ENCODE assay signal across 8 mouse cellular contexts in the genomic region with DNA sequence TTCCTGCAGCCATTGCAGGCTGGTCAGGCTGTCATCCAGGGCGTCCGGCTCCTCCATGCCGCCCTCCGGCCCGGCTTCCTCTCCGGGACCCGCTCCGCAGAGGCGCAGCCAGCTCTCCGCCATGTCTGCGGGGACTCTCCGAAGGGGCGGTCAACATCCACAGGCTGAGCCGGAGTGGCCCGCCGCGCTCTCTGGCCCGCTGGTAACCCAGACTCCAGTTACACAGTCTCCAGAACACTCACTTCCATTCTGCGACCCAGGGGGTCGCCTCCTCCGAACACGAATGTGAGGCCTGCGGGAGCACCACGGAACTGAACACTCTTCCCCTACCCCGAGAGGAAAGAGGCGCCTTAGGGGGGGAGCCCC. TPM values are rescaled to one million over a fixed set of nuclear protein-coding genes. Genes with fewer than 3 reads are reported as not detected.
DNase-seq lines count a peak whose midpoint lies in the region; ATAC-seq and TF ChIP-seq lines count a peak whose summit lies in the region.

No protein-coding gene starts in this region.

- peak overlapping the region; percentile 73 for H3K4me3 ChIP-seq in liver, embryonic 11.5 days (ENCODE audit: low read depth, low read length)
- peak overlapping the region; percentile 51 for H3K4me3 ChIP-seq in forebrain, embryonic 12.5 days (replicated peaks)
- peak overlapping the region; percentile 59 for H3K4me3 ChIP-seq in limb, embryonic 14.5 days (replicated peaks; ENCODE audit: low read length)
- 0 out of 2 replicates have a peak overlapping the region, but pooled peaks have one; percentile 35 for H3K4me3 ChIP-seq in olfactory bulb, adult 2 months (ENCODE audit: insufficient read depth, low read depth, low read length)

- H3K9ac ChIP-seq in liver, embryonic 11.5 days (ENCODE audit: low read depth, low read length) = no peak overlapping the region
- H3K9ac ChIP-seq in forebrain, embryonic 12.5 days = peak overlapping the region; percentile 3; the same call in 1 of the 2 replicates
- H3K9ac ChIP-seq in limb, embryonic 14.5 days (ENCODE audit: low read depth, low read length, severe bottlenecking) = 0 out of 2 replicates have a peak overlapping the region, but pooled peaks have one; percentile 12

- no peaks in the 10 kb centered on the region for H3K36me3 ChIP-seq in liver, embryonic 11.5 days (ENCODE audit: control insufficient read depth, insufficient read depth, low read length)
- H3K36me3 ChIP-seq in forebrain, embryonic 12.5 days (replicated peaks) = peaks cover 12% of the 10 kb centered on the region; the same call in 1 of the 2 replicates
- 0 out of 2 replicates have a peak, but pooled peaks cover 4% of the 10 kb centered on the region for H3K36me3 ChIP-seq in limb, embryonic 14.5 days (ENCODE audit: control insufficient read depth, insufficient read depth, low read length)

- H3K4me1 ChIP-seq in liver, embryonic 11.5 days (replicated peaks; ENCODE audit: control insufficient read depth, insufficient read depth, low read length) = peaks cover 26% of the 10 kb centered on the region
- H3K4me1 ChIP-seq in forebrain, embryonic 12.5 days = peaks cover 77% of the 10 kb centered on the region
- peaks cover 22% of the 10 kb centered on the region for H3K4me1 ChIP-seq in limb, embryonic 14.5 days (ENCODE audit: control insufficient read depth, insufficient read depth, low read length)
- H3K4me1 ChIP-seq in olfactory bulb, adult 2 months (ENCODE audit: control insufficient read depth, insufficient read depth, low read length) = peaks cover 45% of the 10 kb centered on the region

- no peak for TF ChIP-seq CTCF in olfactory bulb, adult 2 months (IDR thresholded peaks at IDR 0.05; ENCODE audit: insufficient read depth, low read depth, low read length)

- intact Hi-C loops in left cerebral cortex, postnatal 14 days (cut with DNase I) = no loop called here

- WGBS in liver, embryonic 11.5 days = 4% methylated on average over 26 of the region's 26 CpGs
- 8% methylated on average over 26 of the region's 26 CpGs for WGBS in forebrain, embryonic 12.5 days
- 3% methylated on average over 26 of the region's 26 CpGs for WGBS in limb, embryonic 14.5 days
- WGBS in olfactory bulb, adult 2 months = 18% methylated on average over 26 of the region's 26 CpGs

- no peak for DNase-seq in liver, embryonic 11.5 days (ENCODE audit: low spot score)
- no peak for DNase-seq in liver
- DNase-seq in limb, embryonic 14.5 days (ENCODE audit: low spot score) = no peak
- DNase-seq in right cerebral cortex, postnatal 36 days (ENCODE audit: low spot score in 2 of 2) = no peak
- no peak for DNase-seq in ovary, postnatal 14 days (ENCODE audit: low spot score)
- no peak for DNase-seq in left cerebral cortex, postnatal 14 days (ENCODE audit: low spot score in 2 of 2)

- H3K4me2 ChIP-seq in liver, embryonic 11.5 days = peak overlapping the region; percentile 100
- peak overlapping the region; percentile 98 for H3K4me2 ChIP-seq in forebrain, embryonic 12.5 days
- H3K4me2 ChIP-seq in limb, embryonic 14.5 days (replicated peaks; ENCODE audit: low read depth, low read length, severe bottlenecking) = peak overlapping the region; percentile 99

- peaks cover 36% of the 10 kb centered on the region for H3K27me3 ChIP-seq in liver, embryonic 11.5 days (replicated peaks; ENCODE audit: control insufficient read depth, insufficient read depth, low read length)
- H3K27me3 ChIP-seq in forebrain, embryonic 12.5 days = peaks cover 32% of the 10 kb centered on the region
- H3K27me3 ChIP-seq in limb, embryonic 14.5 days (ENCODE audit: control insufficient read depth, insufficient read depth, low read length) = peaks cover 24% of the 10 kb centered on the region

- TF ChIP-seq POLR2A in limb, embryonic 14.5 days (IDR thresholded peaks at IDR 0.05; ENCODE audit: borderline replicate concordance, extremely low read depth, insufficient read depth, insufficient read length) = no peak
- TF ChIP-seq POLR2A in olfactory bulb, adult 2 months (IDR thresholded peaks at IDR 0.05; ENCODE audit: insufficient read depth, low read depth, low read length) = 0 out of 2 replicates have a peak, but pooled peaks have one; percentile 21

- no peak overlapping the region for H3K27ac ChIP-seq in liver, embryonic 11.5 days (ENCODE audit: low read depth, low read length)
- no peak overlapping the region for H3K27ac ChIP-seq in forebrain, embryonic 12.5 days
- H3K27ac ChIP-seq in limb, embryonic 14.5 days (replicated peaks; ENCODE audit: low read depth, low read length) = no peak overlapping the region
- H3K27ac ChIP-seq in olfactory bulb, adult 2 months (ENCODE audit: insufficient read depth, low read depth, low read length) = no peak overlapping the region

- no peak for ATAC-seq in liver, embryonic 11.5 days (replicated peaks; ENCODE audit: low FRiP score)
- ATAC-seq in forebrain, embryonic 12.5 days (ENCODE audit: low FRiP score) = no peak
- ATAC-seq in limb, embryonic 14.5 days (ENCODE audit: low FRiP score, low read depth) = no peak

- H3K9me3 ChIP-seq in liver, embryonic 11.5 days (ENCODE audit: control insufficient read depth, low read length) = no peaks in the 10 kb centered on the region
- no peaks in the 10 kb centered on the region for H3K9me3 ChIP-seq in forebrain, embryonic 12.5 days
- no peaks in the 10 kb centered on the region for H3K9me3 ChIP-seq in limb, embryonic 14.5 days (ENCODE audit: control insufficient read depth, low read length)

RNA-seq across cellular contexts. Expression of gene Foxj1, which starts 0.8 kb away (rescaled TPM):
- polyA plus RNA-seq in liver, embryonic 11.5 days (2014; fragmentation: Nextera tagmentation; extraction: Ambion mirVana) = 1.2 and 1.3 TPM in 2 replicates
- 10.3 and 14.3 TPM in 2 replicates for polyA plus RNA-seq in forebrain, embryonic 12.5 days (2016; fragmentation: Nextera tagmentation; extraction: Ambion mirVana)
- polyA plus RNA-seq in limb, embryonic 14.5 days (2012; rRNA removed) = 0.85 and 0.88 TPM in 2 replicates
- polyA plus RNA-seq in limb, embryonic 14.5 days (2014; fragmentation: Nextera tagmentation; extraction: Ambion mirVana) = 0.14 TPM in 1 of 2 replicates, not detected in the other
- polyA plus RNA-seq in olfactory bulb, adult 2 months (2012; ENCODE audit: insufficient read depth, insufficient read length, low replicate concordance, missing spikeins) = not detected in 2 replicates
- total RNA-seq in left cerebral cortex, postnatal 14 days (2021) = 1 to 10 TPM; 4.2 to 5.5 TPM

RNA-seq across cellular contexts. Expression of gene Exoc7, which starts 27.4 kb away (rescaled TPM):
- 47.4 and 51.3 TPM in 2 replicates for polyA plus RNA-seq in liver, embryonic 11.5 days (2014; fragmentation: Nextera tagmentation; extraction: Ambion mirVana)
- polyA plus RNA-seq in forebrain, embryonic 12.5 days (2016; fragmentation: Nextera tagmentation; extraction: Ambion mirVana) = 73.3 and 78.8 TPM in 2 replicates
- 57.7 and 66.7 TPM in 2 replicates for polyA plus RNA-seq in limb, embryonic 14.5 days (2012; rRNA removed)
- polyA plus RNA-seq in limb, embryonic 14.5 days (2014; fragmentation: Nextera tagmentation; extraction: Ambion mirVana) = 72.0 and 72.7 TPM in 2 replicates
- polyA plus RNA-seq in olfactory bulb, adult 2 months (2012; ENCODE audit: insufficient read depth, insufficient read length, low replicate concordance, missing spikeins) = not detected in 2 replicates
- total RNA-seq in left cerebral cortex, postnatal 14 days (2021) = 100 to 1,000 TPM in 1 of 2 experiments, 10 to 100 TPM in 1; 92.7 to 115 TPM

RNA-seq across cellular contexts. Expression of gene Galr2, which starts 53.7 kb away (rescaled TPM):
- 0.11 TPM in 1 of 2 replicates, not detected in the other for polyA plus RNA-seq in liver, embryonic 11.5 days (2014; fragmentation: Nextera tagmentation; extraction: Ambion mirVana)
- polyA plus RNA-seq in forebrain, embryonic 12.5 days (2016; fragmentation: Nextera tagmentation; extraction: Ambion mirVana) = 0.19 and 0.46 TPM in 2 replicates
- 0.24 and 0.59 TPM in 2 replicates for polyA plus RNA-seq in limb, embryonic 14.5 days (2012; rRNA removed)
- 0.33 and 0.37 TPM in 2 replicates for polyA plus RNA-seq in limb, embryonic 14.5 days (2014; fragmentation: Nextera tagmentation; extraction: Ambion mirVana)
- polyA plus RNA-seq in olfactory bulb, adult 2 months (2012; ENCODE audit: insufficient read depth, insufficient read length, low replicate concordance, missing spikeins) = not detected in 2 replicates
- total RNA-seq in left cerebral cortex, postnatal 14 days (2021) = under 1 TPM in 1 of 2 experiments, not detected in 1; 0.18 TPM
